11 mouse cellular contexts compared by ENCODE assay signal in genomic region chr8:70682692-70683091, GRCm38 (mm10). TPM values are rescaled to one million over a fixed set of nuclear protein-coding genes. Genes with fewer than 3 reads are reported as not detected.
DNase-seq lines count a peak whose midpoint lies in the region; ATAC-seq lines count a peak whose summit lies in the region.
"Had no signal": no experiment of that assay in that cellular context is flagged by ENCODE, and none has a peak within 500 bp of the region (broad histone marks: within the 10 kb centered on the region; RNA-seq: fewer than 3 reads in every experiment).

No protein-coding gene starts in this region.

- peaks cover 22% of the 10 kb centered on the region for H3K4me1 ChIP-seq in hindbrain, embryonic 10.5 days (replicated peaks)
- peaks cover 5% of the 10 kb centered on the region for H3K4me1 ChIP-seq in hindbrain, embryonic 16.5 days (ENCODE audit: control insufficient read depth, insufficient read depth, low read depth, low read length)
- H3K4me1 ChIP-seq in limb, embryonic 12.5 days (replicated peaks) = peaks cover 8% of the 10 kb centered on the region

- WGBS in hindbrain, embryonic 10.5 days = 73% methylated on average over 3 of the region's 3 CpGs
- WGBS in hindbrain, embryonic 16.5 days = 69% methylated on average over 3 of the region's 3 CpGs
- 72% methylated on average over 3 of the region's 3 CpGs for WGBS in limb, embryonic 12.5 days

- DNase-seq in hindbrain, embryonic 10.5 days (ENCODE audit: low spot score) = no peak
- DNase-seq in 416B (ENCODE audit: low read depth) = peak; percentile 62
- DNase-seq in Muller cell, postnatal 12 days (ENCODE audit: inconsistent ontology term) = peak; percentile 46
- no peak for DNase-seq in ovary, postnatal 36 days (ENCODE audit: low spot score)
- DNase-seq in gastrocnemius, postnatal 36 days = no peak
- DNase-seq: left cerebral cortex, postnatal 4 days had no signal

- intact Hi-C loops in gastrocnemius, postnatal 36 days (cut with DNase I) = no loop called here

- H3K9me3 ChIP-seq in hindbrain, embryonic 10.5 days = no peaks in the 10 kb centered on the region
- no peaks in the 10 kb centered on the region for H3K9me3 ChIP-seq in hindbrain, embryonic 16.5 days (ENCODE audit: control insufficient read depth, low read length)
- no peaks in the 10 kb centered on the region for H3K9me3 ChIP-seq in limb, embryonic 12.5 days

- no peak overlapping the region for H3K9ac ChIP-seq in hindbrain, embryonic 16.5 days (ENCODE audit: low read depth, low read length)
- H3K9ac ChIP-seq in limb, embryonic 12.5 days (replicated peaks) = peak overlapping the region; percentile 53; the same call in 1 of the 2 replicates

- peak overlapping the region; percentile 10; the same call in 1 of the 2 replicates for H3K4me3 ChIP-seq in hindbrain, embryonic 10.5 days
- H3K4me3 ChIP-seq in hindbrain, embryonic 16.5 days (ENCODE audit: low read length) = no peak overlapping the region
- no peak overlapping the region for H3K4me3 ChIP-seq in limb, embryonic 12.5 days (replicated peaks)

- H3K36me3 ChIP-seq in hindbrain, embryonic 10.5 days = peaks cover 24% of the 10 kb centered on the region
- no peaks in the 10 kb centered on the region; the same call in 1 of the 2 replicates for H3K36me3 ChIP-seq in hindbrain, embryonic 16.5 days (ENCODE audit: control insufficient read depth, insufficient read depth, low read length)
- peaks cover 26% of the 10 kb centered on the region for H3K36me3 ChIP-seq in limb, embryonic 12.5 days

- ATAC-seq in hindbrain, embryonic 16.5 days = no peak
- ATAC-seq in limb, embryonic 12.5 days (ENCODE audit: insufficient number of reproducible peaks, insufficient read depth, low FRiP score, low TSS enrichment, low read depth) = no peak
- ATAC-seq in frontal cortex, adult (ENCODE audit: low TSS enrichment) = no peak

- H3K27ac ChIP-seq in hindbrain, embryonic 10.5 days = peak overlapping the region; percentile 63
- H3K27ac ChIP-seq in hindbrain, embryonic 16.5 days (ENCODE audit: low read depth, low read length) = no peak overlapping the region
- no peak overlapping the region for H3K27ac ChIP-seq in limb, embryonic 12.5 days

- H3K4me2 ChIP-seq in hindbrain, embryonic 16.5 days (ENCODE audit: low read length) = no peak overlapping the region
- H3K4me2 ChIP-seq in limb, embryonic 12.5 days = peak overlapping the region; percentile 38; the same call in 1 of the 2 replicates

- H3K27me3 ChIP-seq in hindbrain, embryonic 10.5 days (ENCODE audit: insufficient read depth, poor library complexity, severe bottlenecking) = peaks cover 3% of the 10 kb centered on the region; the same call in 1 of the 2 replicates
- H3K27me3 ChIP-seq in hindbrain, embryonic 16.5 days (replicated peaks; ENCODE audit: control insufficient read depth, insufficient read depth, low read length) = no peaks in the 10 kb centered on the region
- H3K27me3 ChIP-seq in limb, embryonic 12.5 days = no peaks in the 10 kb centered on the region; the same call in 1 of the 2 replicates
- H3K27me3 ChIP-seq: Patski had no signal

RNA-seq across cellular contexts. Expression of gene Lsm4, which starts 9.6 kb away (rescaled TPM):
- 344 and 354 TPM in 2 replicates for polyA plus RNA-seq in hindbrain, embryonic 10.5 days (2016; fragmentation: Nextera tagmentation; extraction: Ambion mirVana)
- 168 and 169 TPM in 2 replicates for polyA plus RNA-seq in hindbrain, embryonic 16.5 days (2015; fragmentation: Nextera tagmentation; extraction: Ambion mirVana)
- 335 and 339 TPM in 2 replicates for polyA plus RNA-seq in limb, embryonic 12.5 days (2016; fragmentation: Nextera tagmentation; extraction: Ambion mirVana)
- total RNA-seq in gastrocnemius, postnatal 36 days (2021) = 10 to 100 TPM; 54.9 to 63.3 TPM

RNA-seq across cellular contexts. Expression of gene Jund, which starts 16.1 kb away (rescaled TPM):
- polyA plus RNA-seq in hindbrain, embryonic 10.5 days (2016; fragmentation: Nextera tagmentation; extraction: Ambion mirVana) = 64.6 and 128 TPM in 2 replicates
- polyA plus RNA-seq in hindbrain, embryonic 16.5 days (2015; fragmentation: Nextera tagmentation; extraction: Ambion mirVana) = 60.0 and 69.0 TPM in 2 replicates
- 117 and 121 TPM in 2 replicates for polyA plus RNA-seq in limb, embryonic 12.5 days (2016; fragmentation: Nextera tagmentation; extraction: Ambion mirVana)
- 10 to 100 TPM; 60.6 to 77.9 TPM for total RNA-seq in gastrocnemius, postnatal 36 days (2021)

RNA-seq across cellular contexts. Expression of gene Iqcn, which starts 20.6 kb away (rescaled TPM):
- 0.07 TPM in 1 of 2 replicates, not detected in the other for polyA plus RNA-seq in hindbrain, embryonic 10.5 days (2016; fragmentation: Nextera tagmentation; extraction: Ambion mirVana)
- 0.10 TPM in 1 of 2 replicates, not detected in the other for polyA plus RNA-seq in hindbrain, embryonic 16.5 days (2015; fragmentation: Nextera tagmentation; extraction: Ambion mirVana)
- not detected in 2 replicates for polyA plus RNA-seq in limb, embryonic 12.5 days (2016; fragmentation: Nextera tagmentation; extraction: Ambion mirVana)
- total RNA-seq in gastrocnemius, postnatal 36 days (2021) = under 1 TPM in 1 of 2 experiments, not detected in 1; 0.05 TPM
- polyA plus RNA-seq: neural tube, embryonic 14.5 days had no signal

RNA-seq across cellular contexts. Expression of gene Pgpep1, which starts 22.5 kb away (rescaled TPM):
- 87.4 and 141 TPM in 2 replicates for polyA plus RNA-seq in hindbrain, embryonic 10.5 days (2016; fragmentation: Nextera tagmentation; extraction: Ambion mirVana)
- polyA plus RNA-seq in hindbrain, embryonic 16.5 days (2015; fragmentation: Nextera tagmentation; extraction: Ambion mirVana) = 78.3 and 87.6 TPM in 2 replicates
- polyA plus RNA-seq in limb, embryonic 12.5 days (2016; fragmentation: Nextera tagmentation; extraction: Ambion mirVana) = 45.7 and 53.9 TPM in 2 replicates
- 10 to 100 TPM; 11.1 to 15.9 TPM for total RNA-seq in gastrocnemius, postnatal 36 days (2021)

RNA-seq across cellular contexts. Expression of gene Gm3336, which starts 35.7 kb away (rescaled TPM):
- not detected in 2 replicates for polyA plus RNA-seq in hindbrain, embryonic 10.5 days (2016; fragmentation: Nextera tagmentation; extraction: Ambion mirVana)
- 0.19 TPM in 1 of 2 replicates, not detected in the other for polyA plus RNA-seq in hindbrain, embryonic 16.5 days (2015; fragmentation: Nextera tagmentation; extraction: Ambion mirVana)
- polyA plus RNA-seq in limb, embryonic 12.5 days (2016; fragmentation: Nextera tagmentation; extraction: Ambion mirVana) = not detected in 2 replicates
- total RNA-seq in gastrocnemius, postnatal 36 days (2021) = not detected
- total RNA-seq: left cerebral cortex, postnatal 4 days had no signal
- polyA plus RNA-seq: neural tube, embryonic 14.5 days had no signal

Comparison
In these comparisons a context has a peak if more than half of its experiments do, and no peak if none do; other contexts are left out.
1. DNase-seq: peak in 416B (single experiment) and Muller cell, postnatal 12 days (single experiment); none in hindbrain, embryonic 10.5 days (single experiment), ovary, postnatal 36 days (single experiment) and gastrocnemius, postnatal 36 days (0 of 2).